Mouse (Mus musculus) large intestine, adult 2 months (tissue): Measurements from ENCODE around the gene Klhl8. TPM values are rescaled to one million over a fixed set of nuclear protein-coding genes. Genes with fewer than 3 reads are reported as not detected.

ENCODE experiments used
- DNase-seq: peaks from one replicate; pipeline ENCODE4 v3.0.0-alpha.2; 2012; ENCODE audit warnings: low read depth, low spot score
- WGBS: fragments of 180-500 bp; shearing (Covaris S2); methylation state at CpG from one replicate; pipeline ENCODE4 v1.1.7; 2018; 5-methylcytosine and 5-hydroxymethylcytosine counted together
- polyA plus RNA-seq: library from polyadenylated mRNA; depleted of rRNA; stranded (reverse); fragments of >200 nt; gene quantifications from 2 replicates; pipeline ENCODE4 v1.2.3, GENCODE M21; 2012

Klhl8 gene
- polyA plus RNA-seq, 1 experiment, result 2.4 TPM

DNA sequence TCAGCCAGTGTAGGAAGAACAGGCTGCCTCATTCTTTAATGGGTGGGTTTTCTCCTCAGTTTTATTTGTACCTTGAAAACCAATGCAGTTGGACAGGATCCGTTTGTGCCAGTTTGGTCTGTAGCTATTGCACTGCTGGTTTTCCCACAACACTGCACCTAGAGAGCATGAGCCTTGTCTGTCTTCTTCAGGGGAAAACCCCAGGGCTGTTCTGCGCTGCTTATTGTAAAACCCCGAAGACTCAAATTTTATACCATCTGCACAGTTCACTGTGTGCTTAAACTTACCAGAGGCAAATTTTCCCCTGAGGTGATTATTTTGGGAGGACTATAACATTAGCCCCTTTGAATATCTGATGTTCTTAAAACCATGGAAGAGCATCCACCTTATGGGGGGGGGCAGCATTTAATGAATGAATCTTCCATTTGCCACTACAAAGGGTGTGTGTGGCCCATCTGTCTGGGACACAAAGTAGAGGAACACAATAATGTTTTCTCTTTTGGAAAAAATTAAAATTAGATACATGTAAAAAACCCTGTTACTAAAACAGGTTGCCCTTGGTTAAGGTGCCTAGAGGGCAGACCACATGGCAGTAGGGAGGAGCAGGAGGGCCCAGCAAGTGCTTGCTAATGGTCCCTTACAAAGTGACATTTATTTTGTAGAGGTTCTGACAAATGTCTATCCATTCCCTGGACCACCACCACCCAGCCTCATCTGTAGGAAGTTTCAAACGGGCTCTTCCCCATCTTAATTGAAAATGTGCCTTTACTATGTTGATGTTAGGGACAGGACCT lies 58.1 kb downstream of the Klhl8 start:
- 79% methylated on average over 4 of the region's 4 CpGs for WGBS
- no peak for DNase-seq

GRCm38 (mm10) chr5:103848546-103848945 lies 62.5 kb downstream of the Klhl8 start:
- 85% methylated on average over 8 of the region's 8 CpGs for WGBS
- no peak for DNase-seq

- no peak for DNase-seq
- WGBS, result 74% methylated on average over 5 of the region's 5 CpGs
These were observed 64.5 kb downstream of the Klhl8 start for GRCm38 (mm10) chr5:103846609-103847008.

GRCm38 (mm10) chr5:103846154-103846551 lies 64.9 kb downstream of the Klhl8 start:
- no peak for DNase-seq
- 87% methylated on average over 10 of the region's 10 CpGs for WGBS

GRCm38 (mm10) chr5:103845418-103846153 lies 65.5 kb downstream of the Klhl8 start:
- DNase-seq, result no peak
- 90% methylated on average over 19 of the region's 19 CpGs for WGBS

- 66% methylated on average over 1 of the region's 1 CpGs for WGBS
- DNase-seq, result no peak
These were observed 67.1 kb downstream of the Klhl8 start for GRCm38 (mm10) chr5:103843938-103844337.

GRCm38 (mm10) chr5:103839265-103839626 lies 71.8 kb downstream of the Klhl8 start:
- no peak for DNase-seq
- WGBS, result 59% methylated on average over 3 of the region's 3 CpGs

- 73% methylated on average over 15 of the region's 15 CpGs for WGBS
These were observed 72.4 kb downstream of the Klhl8 start for GRCm38 (mm10) chr5:103838550-103839264.

GRCm38 (mm10) chr5:103836148-103836784 lies 74.8 kb downstream of the Klhl8 start:
- DNase-seq, result no peak
- WGBS, result 68% methylated on average over 11 of the region's 11 CpGs

More at GRCm38 (mm10) chr5:103838550-103839264, 72.4 kb downstream of the Klhl8 start:
- no peak for DNase-seq

DNA sequence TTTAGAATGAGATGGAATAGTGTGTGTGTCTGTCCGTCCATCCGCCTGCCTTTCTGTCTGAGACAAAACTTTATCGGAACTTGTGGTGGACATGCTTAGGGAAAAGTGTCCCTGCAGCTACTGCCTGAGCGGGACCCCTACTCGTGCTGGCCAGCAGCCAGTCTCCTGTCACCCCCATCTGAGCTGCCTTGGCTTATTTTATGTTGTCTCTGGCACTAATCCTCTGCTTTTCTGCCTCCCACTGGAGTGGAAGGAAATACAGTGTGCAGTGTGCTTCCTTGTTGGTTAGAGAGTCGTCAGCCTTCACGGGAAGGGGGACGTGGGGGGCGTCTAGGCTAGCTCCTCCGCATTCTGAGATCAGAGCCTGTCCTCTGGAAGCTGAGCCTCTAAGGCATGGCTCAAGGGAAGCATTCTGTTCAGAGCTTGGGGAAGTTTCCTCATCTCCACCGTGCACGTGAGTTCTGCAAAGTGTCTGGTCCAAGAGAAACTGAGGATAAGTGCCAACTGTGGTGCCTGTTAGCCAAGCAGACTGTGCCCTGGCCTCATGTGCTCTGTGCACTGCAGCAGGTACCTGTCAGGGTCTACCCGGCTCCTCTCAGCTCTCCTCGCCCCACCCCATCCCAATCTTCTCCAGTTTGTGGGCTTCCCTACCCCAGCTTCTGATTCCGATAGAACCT lies 75.5 kb downstream of the Klhl8 start:
- no peak for DNase-seq
- WGBS, result 80% methylated on average over 15 of the region's 15 CpGs

DNA sequence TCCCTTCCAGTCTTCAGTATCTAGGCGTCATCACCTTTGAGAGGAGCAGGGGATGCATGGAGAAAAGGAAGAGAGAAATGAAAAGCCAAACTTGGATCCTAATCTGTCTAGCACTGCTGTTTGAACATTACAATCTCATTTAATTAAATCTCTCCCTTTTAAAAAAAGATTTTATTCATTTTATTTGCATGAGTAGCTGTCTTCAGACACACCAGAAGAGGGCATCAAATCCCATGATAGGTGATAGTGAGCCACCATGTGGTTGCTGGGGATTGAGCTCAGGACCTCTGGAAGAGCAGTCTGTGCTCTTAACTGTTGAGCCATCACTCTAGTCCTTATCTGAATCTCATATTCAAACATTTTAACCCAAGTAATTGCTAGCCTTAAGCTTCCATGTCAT lies 80.2 kb downstream of the Klhl8 start:
- DNase-seq, result no peak
- WGBS, result 97% methylated on average over 1 of the region's 1 CpGs

GRCm38 (mm10) chr5:103829158-103829557 lies 81.9 kb downstream of the Klhl8 start:
- no peak for DNase-seq
- WGBS, result 89% methylated on average over 12 of the region's 12 CpGs

- DNase-seq, result no peak
- 71% methylated on average over 8 of the region's 8 CpGs for WGBS
These were observed 82.3 kb downstream of the Klhl8 start for GRCm38 (mm10) chr5:103828729-103829128.

DNA sequence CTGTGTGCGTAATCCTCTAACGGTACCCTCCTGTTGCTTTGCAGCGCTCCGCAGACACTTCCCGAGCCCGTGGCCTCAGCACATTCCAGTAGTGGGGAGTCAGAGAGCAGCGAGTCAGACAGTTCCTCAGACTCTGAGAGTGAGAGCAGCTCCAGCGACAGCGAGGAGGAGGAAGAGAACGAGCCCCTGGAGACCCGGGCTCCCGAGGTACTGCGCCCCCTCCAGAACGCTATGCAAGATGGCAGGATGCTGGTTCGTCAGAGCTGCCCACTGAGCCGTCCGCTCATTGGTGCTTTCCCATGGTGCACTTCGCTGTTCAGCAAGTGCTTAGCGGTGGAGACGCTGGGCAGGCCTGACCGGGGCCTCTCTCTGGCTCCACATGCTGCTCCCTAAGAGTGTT lies 82.8 kb downstream of the Klhl8 start:
- WGBS, result 85% methylated on average over 21 of the region's 21 CpGs
- no peak for DNase-seq

DNA sequence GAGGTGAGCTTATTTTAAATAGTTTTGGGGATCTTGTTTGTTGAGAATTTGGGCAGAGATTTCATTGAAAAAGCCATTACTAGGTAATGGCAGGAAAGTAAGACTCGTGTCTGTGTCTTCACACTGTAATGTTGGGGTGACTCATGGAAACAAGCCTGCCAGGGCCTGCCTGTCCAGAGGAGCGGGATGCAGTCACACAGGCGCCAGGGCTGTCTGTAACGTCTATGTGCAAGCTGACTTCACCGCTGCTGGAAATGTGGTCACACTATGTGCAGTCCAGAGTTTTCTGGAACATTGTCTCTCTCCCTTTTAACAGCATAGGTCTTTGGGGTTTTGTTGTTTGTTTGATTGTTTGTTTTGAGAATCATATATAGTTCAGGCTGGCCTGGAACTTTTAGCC lies 88.1 kb downstream of the Klhl8 start:
- WGBS, result 77% methylated on average over 5 of the region's 5 CpGs
- DNase-seq, result no peak

- no peak for DNase-seq
These were observed 89.4 kb downstream of the Klhl8 start for GRCm38 (mm10) chr5:103821500-103822298.

DNA sequence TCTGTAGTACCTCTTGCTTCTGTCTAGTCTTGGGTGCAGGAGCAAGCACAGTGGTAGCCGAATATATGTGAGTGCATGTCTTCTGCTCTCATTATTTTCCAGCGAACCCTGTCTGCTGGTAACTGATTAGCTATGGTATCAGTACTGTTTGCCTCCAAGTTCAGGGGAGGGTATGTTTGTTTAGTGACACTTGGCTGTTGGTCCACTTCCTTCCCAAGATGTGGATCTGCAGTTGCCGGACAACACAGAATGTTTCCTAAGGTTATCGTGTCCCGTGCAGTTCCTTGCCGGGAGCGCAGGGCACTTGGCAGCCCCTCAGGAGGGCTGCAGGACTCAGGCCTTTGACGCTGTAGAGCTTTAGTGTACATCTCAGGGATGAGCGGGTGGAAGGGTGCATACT lies 90.0 kb downstream of the Klhl8 start:
- 30% methylated on average over 9 of the region's 9 CpGs for WGBS
- no peak for DNase-seq

More at GRCm38 (mm10) chr5:103821500-103822298, 89.4 kb downstream of the Klhl8 start:
- 30% methylated on average over 13 of the region's 13 CpGs for WGBS

- DNase-seq, result no peak
- 89% methylated on average over 1 of the region's 1 CpGs for WGBS
These were observed 91.4 kb downstream of the Klhl8 start for GRCm38 (mm10) chr5:103819674-103820073.

- no peak for DNase-seq
- WGBS, result 68% methylated on average over 9 of the region's 9 CpGs
These were observed 92.5 kb downstream of the Klhl8 start for GRCm38 (mm10) chr5:103818602-103819001.
